Mouse (Mus musculus): ENCODE measurements around the gene Gm10471.
"Not testable (repeated sequence)": the region's sequence is repeated elsewhere in the genome, so short reads cannot be mapped to it uniquely, and the experiment has no call there.

Gm10471 gene

GRCm38 (mm10) chr5:26089191-26089590 lies at the start of gene Gm10471:
Gene Gm10471, minus strand, starts transcription at chr5:26089291.
- in situ Hi-C loops (cut with MboI, MseI): loop anchor here (5.0 kb wide), 1 partner anchor 87 kb away; the partner anchor contains the start of gene Gm1979 (in 2 of the 2)

- in situ Hi-C loops (cut with MboI, MseI): not testable (repeated sequence)
Measured at GRCm38 (mm10) chr5:26121321-26121720, 32.2 kb upstream of the Gm10471 start, which contains the start of gene Gm10220. Gene Gm10220, minus strand, starts transcription at chr5:26121421.

DNA sequence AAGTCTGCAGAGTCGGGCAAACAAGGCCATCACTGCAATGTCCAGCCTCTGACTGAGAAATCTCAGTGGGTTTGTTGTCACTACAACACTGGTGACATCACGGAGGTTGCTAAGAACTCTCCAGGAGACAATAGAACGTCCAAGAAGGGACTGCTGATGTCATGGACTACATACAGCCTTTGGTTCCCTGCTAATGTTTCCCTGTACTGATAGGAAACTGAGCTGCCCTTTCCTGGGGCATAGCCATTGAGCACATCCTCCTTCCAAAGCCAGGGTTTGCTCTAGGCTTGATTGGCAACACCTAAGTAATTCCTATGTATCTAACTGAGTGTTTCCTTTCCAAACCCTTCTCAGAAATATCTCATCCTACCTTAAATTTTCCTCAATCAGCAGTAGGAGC lies 16.2 kb upstream of the Gm10471 start, which contains the start of gene 5031410I06Rik:
TSS of gene 5031410I06Rik (minus strand) at position 101 of the 400 bp plus-strand sequence.
- in situ Hi-C loops (cut with MboI, MseI): not testable (repeated sequence)

- in situ Hi-C loops (cut with MboI, MseI): not testable (repeated sequence)
Measured at GRCm38 (mm10) chr5:26079023-26079422, 10.1 kb downstream of the Gm10471 start.

DNA sequence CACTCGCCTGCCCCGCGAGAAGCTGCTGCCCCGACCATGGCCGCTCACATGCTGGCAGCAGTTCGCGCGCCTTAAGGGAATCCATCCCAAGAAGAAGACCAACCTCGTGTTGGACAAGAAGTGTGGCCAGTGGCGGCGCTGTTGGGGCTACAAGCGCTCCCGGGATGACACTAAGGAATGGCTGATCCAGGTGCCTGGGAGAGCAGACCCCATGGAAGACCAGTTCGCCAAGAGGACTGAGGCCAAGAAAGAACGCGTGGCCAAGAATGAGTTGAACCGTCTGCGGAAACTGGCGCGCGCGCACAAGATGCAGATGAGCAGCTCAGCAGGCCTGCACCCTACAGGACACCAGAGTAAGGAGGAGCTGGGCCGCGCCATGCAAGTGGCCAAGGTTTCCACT lies 18.4 kb downstream of the Gm10471 start:
- in situ Hi-C loops (cut with MboI, MseI): no loop called here

DNA sequence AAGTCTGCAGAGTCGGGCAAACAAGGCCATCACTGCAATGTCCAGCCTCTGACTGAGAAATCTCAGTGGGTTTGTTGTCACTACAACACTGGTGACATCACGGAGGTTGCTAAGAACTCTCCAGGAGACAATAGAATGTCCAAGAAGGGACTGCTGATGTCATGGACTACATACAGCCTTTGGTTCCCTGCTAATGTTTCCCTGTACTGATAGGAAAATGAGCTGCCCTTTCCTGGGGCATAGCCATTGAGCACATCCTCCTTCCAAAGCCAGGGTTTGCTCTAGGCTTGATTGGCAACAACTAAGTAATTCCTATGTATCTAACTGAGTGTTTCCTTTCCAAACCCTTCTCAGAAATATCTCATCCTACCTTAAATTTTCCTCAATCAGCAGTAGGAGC lies 30.6 kb downstream of the Gm10471 start, which contains the start of gene Gm7347:
TSS of gene Gm7347 (minus strand) at position 101 of the 400 bp plus-strand sequence.
- in situ Hi-C loops (cut with MboI, MseI): not testable (repeated sequence)

- in situ Hi-C loops (cut with MboI, MseI): loop anchor here in 1 of 2 experiments (5.0 kb wide), 1 partner anchor 78 kb away; no protein-coding TSS in a partner anchor
Measured at GRCm38 (mm10) chr5:26039458-26039857, 49.6 kb downstream of the Gm10471 start, which contains the start of gene Speer4a. Gene Speer4a, minus strand, starts transcription at chr5:26039558.

Measured in T-helper 17 cell (primary cell).